Comparison of ENCODE assay signal across 8 mouse cellular contexts in the genomic region with DNA sequence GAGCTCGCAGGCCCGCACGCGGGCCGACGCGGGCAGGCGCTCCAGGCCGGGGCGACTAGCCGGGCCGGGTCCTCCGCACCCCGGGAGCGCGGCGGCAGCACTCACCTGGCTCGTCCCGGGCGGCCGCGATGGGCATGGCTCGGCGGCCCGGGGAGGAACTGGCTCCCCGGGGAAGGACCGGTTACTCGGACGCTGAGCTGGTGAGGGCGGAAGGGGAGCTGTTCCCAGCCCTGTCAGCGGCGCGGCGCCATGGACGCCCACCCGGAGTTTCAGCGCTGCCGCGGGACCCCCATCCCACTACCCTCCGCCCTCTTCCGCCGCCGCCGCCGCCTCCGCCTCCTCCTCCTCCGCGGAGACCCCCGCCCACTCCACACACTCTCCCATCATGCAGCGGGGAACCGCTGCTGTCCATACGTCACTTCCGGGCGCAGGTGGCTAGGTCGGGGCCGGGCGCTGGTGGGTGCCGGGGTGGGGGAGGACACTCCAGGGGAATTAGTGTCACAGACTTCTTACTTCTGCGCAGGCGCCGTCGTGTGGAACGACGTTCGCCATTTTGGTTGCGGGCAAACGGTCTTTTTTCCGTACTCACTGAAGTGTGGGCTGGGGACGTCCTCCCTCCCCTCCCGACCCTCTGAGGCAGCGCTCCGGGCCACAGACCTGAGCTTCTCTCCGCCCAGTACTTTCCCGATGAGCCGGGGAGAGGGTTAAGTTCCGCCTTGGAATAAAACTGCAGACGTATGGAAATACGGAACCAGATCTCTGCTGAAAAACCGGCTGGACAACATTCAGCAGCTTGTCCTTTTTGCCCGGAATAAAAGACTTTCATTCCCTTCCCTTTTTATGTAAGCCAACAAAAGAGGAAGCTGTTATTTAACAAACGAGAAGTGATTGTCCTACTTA. TPM values are rescaled to one million over a fixed set of nuclear protein-coding genes. Genes with fewer than 3 reads are reported as not detected.
DNase-seq lines count a peak whose midpoint lies in the region; ATAC-seq lines count a peak whose summit lies in the region.

TSS of gene Aftph (minus strand) at position 389 of the 900 bp plus-strand sequence.

- peak; percentile 99 for ATAC-seq in hindbrain, embryonic 16.5 days

- no peaks in the 10 kb centered on the region for H3K9me3 ChIP-seq in hindbrain, embryonic 16.5 days (ENCODE audit: control insufficient read depth, low read length)

- H3K9ac ChIP-seq in hindbrain, embryonic 16.5 days (ENCODE audit: low read depth, low read length): peak within 1 kb of the TSS; percentile 93

- H3K79me2 ChIP-seq in macrophage (ENCODE audit: inconsistent target): peaks cover 43% of the 10 kb centered on the region

- peak within 1 kb of the TSS; percentile 89 for H3K27ac ChIP-seq in hindbrain, embryonic 16.5 days (ENCODE audit: low read depth, low read length)
- peak within 1 kb of the TSS; percentile 97 for H3K27ac ChIP-seq in macrophage

- peaks cover 4% of the 10 kb centered on the region; the same call in 1 of the 2 replicates for H3K4me1 ChIP-seq in hindbrain, embryonic 16.5 days (ENCODE audit: control insufficient read depth, insufficient read depth, low read depth, low read length)

- DNase-seq in WW6 (ENCODE audit: low read depth, low spot score): peak; percentile 100
- DNase-seq in cerebellum, postnatal 4 days (ENCODE audit: low spot score in 2 of 2): peak; percentile 98 to 99
- DNase-seq in gastrocnemius, adult 18-20 months (ENCODE audit: low spot score): peak; percentile 95
- peak; percentile 98 to 99 for DNase-seq in left cerebral cortex, adult 18-20 months (ENCODE audit: low spot score in 2 of 2)
- peak; percentile 98 for DNase-seq in right cerebral cortex, adult 18-20 months
- DNase-seq in urinary bladder, postnatal 10 days (ENCODE audit: low spot score): peak; percentile 96

- no peaks in the 10 kb centered on the region for H3K27me3 ChIP-seq in hindbrain, embryonic 16.5 days (replicated peaks; ENCODE audit: control insufficient read depth, insufficient read depth, low read length)

- under 1% methylated on average over 37 of the region's 81 CpGs for WGBS in hindbrain, embryonic 16.5 days
- WGBS in macrophage (ENCODE audit: missing documents): under 1% methylated on average over 78 of the region's 81 CpGs

- peak within 1 kb of the TSS; percentile 90 for H3K4me2 ChIP-seq in hindbrain, embryonic 16.5 days (ENCODE audit: low read length)

- peak within 1 kb of the TSS; percentile 100 for H3K4me3 ChIP-seq in hindbrain, embryonic 16.5 days (ENCODE audit: low read length)
- H3K4me3 ChIP-seq in macrophage (ENCODE audit: inconsistent target): peak within 1 kb of the TSS; percentile 94

- no peaks in the 10 kb centered on the region for H3K36me3 ChIP-seq in hindbrain, embryonic 16.5 days (ENCODE audit: control insufficient read depth, insufficient read depth, low read length)
- peaks cover 10% of the 10 kb centered on the region; the same call in 1 of the 2 replicates for H3K36me3 ChIP-seq in macrophage (ENCODE audit: inconsistent target)

RNA-seq across cellular contexts. Expression of gene Aftph, which starts in this region (rescaled TPM):
- total RNA-seq in gastrocnemius, adult 18-20 months (2021): 10 to 100 TPM; 18.1 to 22.2 TPM
- polyA plus RNA-seq in hindbrain, embryonic 16.5 days (2015; fragmentation: Nextera tagmentation; extraction: Ambion mirVana): 31.5 and 33.8 TPM in 2 replicates
- total RNA-seq in left cerebral cortex, adult 18-20 months (2021): 10 to 100 TPM; 92.4 to 98.5 TPM
- total RNA-seq in macrophage (2018; cell fraction: chromatin; rRNA removed): 100 to 1,000 TPM; 199 to 476 (median 357) TPM
- total RNA-seq in macrophage (2018; cell fraction: cytosol; rRNA removed): 100 to 1,000 TPM in 12 of 26 experiments, 10 to 100 TPM in 14; 65.1 to 130 (median 93.2) TPM
- 100 to 1,000 TPM; 149 to 347 (median 242) TPM for total RNA-seq in macrophage (2018; cell fraction: nucleus; rRNA removed)
- 44.1 to 131 TPM (median 73.3 TPM) in 3 replicates for polyA plus RNA-seq in macrophage (2018)

Comparison
In these comparisons a context has a peak if more than half of its experiments do, and no peak if none do; other contexts are left out.
1. Peak in every context shown above with its lines: DNase-seq, ATAC-seq, H3K4me3 ChIP-seq and H3K27ac ChIP-seq.
2. RNA of gene Aftph (total RNA-seq): 92.4 to 98.5 TPM in left cerebral cortex, adult 18-20 months; 18.1 to 22.2 TPM in gastrocnemius, adult 18-20 months; every median in the first group is over 4 times any median in the second.